Mouse (Mus musculus) stomach, postnatal 0 days (tissue): ENCODE data around the gene Cdc40. TPM values are rescaled to one million over a fixed set of nuclear protein-coding genes. Genes with fewer than 3 reads are reported as not detected.

ENCODE experiments used
- ATAC-seq: fragments of 200-750 bp; cut with Nextera tagmentation; 2 replicates; pipeline ENCODE4 v1.8.0; 2017; ENCODE audit not compliant: low FRiP score, low TSS enrichment
- DNase-seq: peaks from one replicate; pipeline ENCODE4 v3.0.0-alpha.2; 2016; ENCODE audit warnings: low spot score
- H3K27ac ChIP-seq: fragments of 300-500 bp; sonication (generic); replicated peaks from 2 replicates; pipeline ENCODE4 v1.5.1; 2014; ENCODE audit warnings: mild to moderate bottlenecking, control low read depth
- H3K27me3 ChIP-seq: fragments of 300-500 bp; sonication (generic); 2 replicates; pipeline ENCODE4 v1.6.1; 2014; ENCODE audit warnings: low read length; ENCODE audit not compliant: control insufficient read depth, insufficient read depth
- H3K36me3 ChIP-seq: fragments of 300-500 bp; sonication (generic); 2 replicates; pipeline ENCODE4 v1.6.1; 2014; ENCODE audit warnings: low read length, mixed read lengths; ENCODE audit not compliant: control insufficient read depth, insufficient read depth
- H3K4me1 ChIP-seq: fragments of 300-500 bp; sonication (generic); replicated peaks from 2 replicates; pipeline ENCODE4 v1.6.1; 2014; ENCODE audit warnings: antibody characterized with exemption; ENCODE audit not compliant: control insufficient read depth, insufficient read depth
- H3K4me2 ChIP-seq: fragments of 300-500 bp; sonication (generic); replicated peaks from 2 replicates; pipeline ENCODE4 v1.6.1; 2014; ENCODE audit warnings: low read depth, mild to moderate bottlenecking, control low read depth, moderate library complexity
- H3K4me3 ChIP-seq: fragments of 300-500 bp; sonication (generic); 2 replicates; pipeline ENCODE4 v1.5.1; 2014; ENCODE audit warnings: low read depth, low read length, control low read depth
- H3K9ac ChIP-seq: fragments of 300-500 bp; sonication (generic); 2 replicates; pipeline ENCODE4 v1.6.1; 2014; ENCODE audit warnings: mild to moderate bottlenecking, low read length, control low read depth, mixed read lengths
- H3K9me3 ChIP-seq: fragments of 300-500 bp; sonication (generic); 2 replicates; pipeline ENCODE4 v1.6.1; 2016; ENCODE audit warnings: low read length; ENCODE audit not compliant: control insufficient read depth
- CTCF ChIP-seq: IDR thresholded peaks from 2 replicates; pipeline ENCODE4 v1.5.1; 2016; ENCODE audit warnings: antibody characterized with exemption, low read depth, mild to moderate bottlenecking, moderate library complexity
- EP300 ChIP-seq: optimal IDR thresholded peaks from 2 replicates; pipeline ENCODE3; 2016; ENCODE audit warnings: antibody characterized with exemption
- WGBS: fragments of 180-500 bp; shearing (Covaris S2); extraction: QIAGEN DNeasy Blood & Tissue Kit; methylation state at CpG from one replicate; pipeline ENCODE4 v1.1.7; 2014; 5-methylcytosine and 5-hydroxymethylcytosine counted together
- polyA plus RNA-seq: library from polyadenylated mRNA; unstranded; fragments of >200 nt; fragmentation: Nextera tagmentation; extraction: Ambion mirVana; gene quantifications from 2 replicates; pipeline ENCODE4 v1.2.1, GENCODE M21; 2015

Cdc40 gene
- polyA plus RNA-seq, 1 experiment from 2014 or later = 11.7 TPM

DNA sequence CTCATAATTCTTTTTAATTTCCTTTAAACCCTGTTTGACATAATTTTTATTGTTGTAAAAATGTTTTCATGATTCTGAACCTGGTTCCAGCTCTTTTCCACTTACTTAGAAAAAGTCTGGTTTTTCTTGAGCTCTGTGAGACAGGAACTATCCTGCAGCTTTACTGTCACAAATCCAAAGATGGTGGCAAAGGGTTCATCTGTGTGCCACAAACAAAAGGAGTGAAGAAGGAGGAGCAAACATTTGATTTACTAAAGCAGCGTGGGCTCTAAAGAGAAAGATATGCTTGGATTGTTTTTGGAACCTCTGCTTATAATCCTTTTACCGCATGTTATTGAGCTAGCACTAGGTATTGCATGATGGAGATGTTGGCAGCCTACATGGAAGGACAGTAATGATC is 4.2 kb upstream of the Cdc40 start:
- no peaks in the 10 kb centered on the region for H3K4me1 ChIP-seq
- no peak overlapping the region for H3K4me2 ChIP-seq
- DNase-seq (no peak), ATAC-seq (no peak)
- no peaks in the 10 kb centered on the region for H3K9me3 ChIP-seq
- no peak overlapping the region for H3K27ac ChIP-seq
- H3K36me3 ChIP-seq = no peaks in the 10 kb centered on the region
- H3K9ac ChIP-seq = no peak overlapping the region
- WGBS = 86% methylated on average over 2 of the region's 2 CpGs
- no peaks in the 10 kb centered on the region for H3K27me3 ChIP-seq
- no peak for TF ChIP-seq CTCF
- TF ChIP-seq EP300 = no peak
- H3K4me3 ChIP-seq = no peak overlapping the region

- TF ChIP-seq CTCF (no peak), EP300 (no peak)
- Histone ChIP-seq H3K4me3 (no peak overlapping the region), H3K9me3 (no peaks in the 10 kb centered on the region), H3K27ac (no peak overlapping the region), H3K4me1 (0 out of 2 replicates have a peak, but pooled peaks cover 3% of the 10 kb centered on the region), H3K36me3 (no peaks in the 10 kb centered on the region), H3K9ac (no peak overlapping the region), H3K4me2 (no peak overlapping the region), H3K27me3 (no peaks in the 10 kb centered on the region)
- ATAC-seq = no peak
- 79% methylated on average over 7 of the region's 7 CpGs for WGBS
- no peak for DNase-seq
Measured at GRCm38 (mm10) chr10:40885432-40885831, 2.3 kb upstream of the Cdc40 start.

- peak; percentile 34 for DNase-seq
- no peak for ATAC-seq
- H3K27ac ChIP-seq = peak overlapping the region; percentile 82
Measured at GRCm38 (mm10) chr10:40884279-40884806, 1.2 kb upstream of the Cdc40 start.

GRCm38 (mm10) chr10:40883644-40884278 is 650 bp upstream of the Cdc40 start:
- H3K27ac ChIP-seq = peak overlapping the region; percentile 82
- no peaks in the 10 kb centered on the region for H3K27me3 ChIP-seq
- no peaks in the 10 kb centered on the region for H3K36me3 ChIP-seq
- peak; percentile 11 for TF ChIP-seq CTCF
- TF ChIP-seq EP300 = no peak
- H3K9ac ChIP-seq = peak overlapping the region; percentile 75
- WGBS = under 1% methylated on average over 72 of the region's 87 CpGs
- peak; percentile 85 for ATAC-seq
- DNase-seq = no peak
- H3K9me3 ChIP-seq = no peaks in the 10 kb centered on the region
- H3K4me1 ChIP-seq = 0 out of 2 replicates have a peak, but pooled peaks cover 3% of the 10 kb centered on the region
- peak overlapping the region; percentile 93 for H3K4me3 ChIP-seq
- H3K4me2 ChIP-seq = peak overlapping the region; percentile 96

More at GRCm38 (mm10) chr10:40884279-40884806, 1.2 kb upstream of the Cdc40 start:
- 0% methylated on average over 37 of the region's 40 CpGs for WGBS
- TF ChIP-seq EP300 (no peak), CTCF (peak; percentile 74)
- Histone ChIP-seq H3K4me1 (0 out of 2 replicates have a peak, but pooled peaks cover 3% of the 10 kb centered on the region), H3K9ac (peak overlapping the region; percentile 75), H3K9me3 (no peaks in the 10 kb centered on the region), H3K4me2 (peak overlapping the region; percentile 96), H3K27me3 (no peaks in the 10 kb centered on the region), H3K4me3 (peak overlapping the region; percentile 93), H3K36me3 (no peaks in the 10 kb centered on the region)

DNA sequence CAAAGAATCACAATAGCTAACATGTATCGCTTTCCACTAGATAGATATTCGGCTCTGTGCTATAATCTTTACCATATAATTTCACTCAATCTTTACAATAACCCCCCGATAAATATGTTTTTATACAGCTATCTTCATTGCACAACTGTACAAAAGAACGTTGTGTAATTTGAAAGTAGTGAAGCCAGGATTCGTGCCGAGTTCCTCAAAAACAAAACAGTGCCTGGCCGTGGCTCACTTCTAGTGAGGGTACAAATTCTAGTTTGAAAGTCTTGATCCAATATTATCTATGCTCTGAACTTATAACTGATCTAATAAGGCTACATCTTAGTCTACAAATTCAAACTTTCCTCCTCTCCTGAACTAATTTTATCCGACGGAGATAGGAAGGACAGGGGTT is 778 bp downstream of the Cdc40 start:
- peak overlapping the region; percentile 93 for H3K9ac ChIP-seq
- H3K4me2 ChIP-seq = peak overlapping the region; percentile 96
- no peak for DNase-seq
- H3K4me3 ChIP-seq = peak overlapping the region; percentile 93
- WGBS = 9% methylated on average over 9 of the region's 9 CpGs
- TF ChIP-seq CTCF (no peak), EP300 (no peak)
- no peaks in the 10 kb centered on the region for H3K9me3 ChIP-seq
- H3K36me3 ChIP-seq = no peaks in the 10 kb centered on the region
- H3K27me3 ChIP-seq = no peaks in the 10 kb centered on the region
- peak overlapping the region; percentile 86 for H3K27ac ChIP-seq
- no peak for ATAC-seq
- 0 out of 2 replicates have a peak, but pooled peaks cover 3% of the 10 kb centered on the region for H3K4me1 ChIP-seq

DNA sequence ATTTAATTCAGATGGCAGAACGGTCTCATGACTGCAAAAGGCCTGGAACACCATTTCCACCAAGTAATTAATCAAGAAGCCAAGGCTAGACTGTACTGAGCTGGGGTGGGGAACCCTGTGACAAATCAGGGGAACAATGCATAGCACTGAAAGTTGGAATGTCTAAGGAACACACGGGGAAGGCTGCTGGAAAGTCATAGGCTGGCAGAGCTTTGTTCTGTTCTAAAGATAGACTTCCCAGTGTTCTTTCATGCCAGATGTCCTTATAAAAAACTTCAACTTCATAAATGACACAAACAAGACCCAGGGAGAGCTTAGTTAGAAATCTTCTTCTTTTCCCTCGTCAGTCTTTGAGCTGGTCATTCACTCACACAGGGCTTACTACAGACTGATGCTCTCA is 1.9 kb downstream of the Cdc40 start:
- Histone ChIP-seq H3K36me3 (no peaks in the 10 kb centered on the region), H3K27me3 (no peaks in the 10 kb centered on the region), H3K9ac (no peak overlapping the region), H3K9me3 (no peaks in the 10 kb centered on the region), H3K4me3 (no peak overlapping the region), H3K4me2 (no peak overlapping the region), H3K27ac (no peak overlapping the region), H3K4me1 (0 out of 2 replicates have a peak, but pooled peaks cover 3% of the 10 kb centered on the region)
- WGBS = 53% methylated on average over 3 of the region's 3 CpGs
- ATAC-seq = no peak
- DNase-seq = no peak
- TF ChIP-seq CTCF = no peak
- no peak for TF ChIP-seq EP300
